In the genomic region with DNA sequence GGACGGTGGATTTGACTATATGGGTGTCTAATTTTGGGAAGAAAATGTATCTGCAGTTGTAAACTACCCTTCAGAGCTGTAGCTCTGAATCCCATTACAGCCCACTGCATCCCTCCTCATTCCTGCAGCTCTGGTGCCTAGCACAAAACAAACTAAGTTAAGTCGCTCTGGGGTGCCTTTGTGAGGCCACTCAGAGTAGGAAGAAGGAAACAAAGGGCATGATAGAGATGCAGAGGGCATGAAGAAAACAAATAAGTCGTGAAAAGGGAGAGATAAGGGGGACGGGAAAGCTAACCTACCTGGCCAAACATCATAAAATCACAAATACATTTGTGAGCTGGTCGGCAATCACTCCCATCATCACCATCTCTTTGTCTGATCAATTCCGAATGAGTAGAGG, we compare ENCODE assay signal across 12 mouse cellular contexts. TPM values are rescaled to one million over a fixed set of nuclear protein-coding genes. Genes with fewer than 3 reads are reported as not detected.
A peak's percentile ranks its signal among the peaks of the same experiment; 100 is the strongest.
DNase-seq lines count a peak whose midpoint lies in the region; ATAC-seq lines count a peak whose summit lies in the region.
"Had no signal": no experiment of that assay in that cellular context is flagged by ENCODE, and none has a peak within 500 bp of the region (broad histone marks: within the 10 kb centered on the region; RNA-seq: fewer than 3 reads in every experiment).

No protein-coding gene starts in this region.

- H3K9ac ChIP-seq in kidney, embryonic 14.5 days (ENCODE audit: low read depth, low read length): no peak overlapping the region
- no peak overlapping the region for H3K9ac ChIP-seq in forebrain, embryonic 15.5 days (replicated peaks)
- no peak overlapping the region for H3K9ac ChIP-seq in neural tube, embryonic 15.5 days (replicated peaks)
- H3K9ac ChIP-seq: liver, embryonic 14.5 days had no signal

- H3K27me3 ChIP-seq in kidney, embryonic 14.5 days (ENCODE audit: control insufficient read depth, insufficient read depth, low read length): no peaks in the 10 kb centered on the region
- peaks cover 6% of the 10 kb centered on the region; the same call in 1 of the 2 replicates for H3K27me3 ChIP-seq in forebrain, embryonic 15.5 days
- peaks cover 100% of the 10 kb centered on the region for H3K27me3 ChIP-seq in midbrain, embryonic 10.5 days (ENCODE audit: low read depth, poor library complexity, severe bottlenecking)
- peaks cover 14% of the 10 kb centered on the region for H3K27me3 ChIP-seq in neural tube, embryonic 15.5 days (replicated peaks)

- no peaks in the 10 kb centered on the region for H3K9me3 ChIP-seq in kidney, embryonic 14.5 days (ENCODE audit: control insufficient read depth, low read length)
- no peaks in the 10 kb centered on the region for H3K9me3 ChIP-seq in forebrain, embryonic 15.5 days
- H3K9me3 ChIP-seq in midbrain, embryonic 10.5 days (replicated peaks): no peaks in the 10 kb centered on the region
- H3K9me3 ChIP-seq in neural tube, embryonic 15.5 days (replicated peaks): no peaks in the 10 kb centered on the region

- 0 out of 2 replicates have a peak overlapping the region, but pooled peaks have one; percentile 2 for H3K4me2 ChIP-seq in kidney, embryonic 14.5 days (replicated peaks; ENCODE audit: low read depth, low read length)
- H3K4me2 ChIP-seq in forebrain, embryonic 15.5 days (replicated peaks): peak overlapping the region; percentile 80
- H3K4me2 ChIP-seq in neural tube, embryonic 15.5 days: peak overlapping the region; percentile 75

- peaks cover 9% of the 10 kb centered on the region; the same call in 1 of the 2 replicates for H3K4me1 ChIP-seq in kidney, embryonic 14.5 days (ENCODE audit: control insufficient read depth, insufficient read depth, low read length)
- peaks cover 9% of the 10 kb centered on the region for H3K4me1 ChIP-seq in forebrain, embryonic 15.5 days
- peaks cover 23% of the 10 kb centered on the region for H3K4me1 ChIP-seq in midbrain, embryonic 10.5 days
- peaks cover 12% of the 10 kb centered on the region for H3K4me1 ChIP-seq in neural tube, embryonic 15.5 days

- no peaks in the 10 kb centered on the region for H3K36me3 ChIP-seq in kidney, embryonic 14.5 days (ENCODE audit: control insufficient read depth, insufficient read depth, low read length)
- no peaks in the 10 kb centered on the region for H3K36me3 ChIP-seq in forebrain, embryonic 15.5 days
- H3K36me3 ChIP-seq in midbrain, embryonic 10.5 days: no peaks in the 10 kb centered on the region
- H3K36me3 ChIP-seq in neural tube, embryonic 15.5 days: no peaks in the 10 kb centered on the region

- no peak overlapping the region for H3K27ac ChIP-seq in kidney, embryonic 14.5 days (ENCODE audit: low read depth, low read length)
- H3K27ac ChIP-seq in forebrain, embryonic 15.5 days (replicated peaks): peak overlapping the region; percentile 92
- no peak overlapping the region for H3K27ac ChIP-seq in midbrain, embryonic 10.5 days (replicated peaks)
- peak overlapping the region; percentile 96 for H3K27ac ChIP-seq in neural tube, embryonic 15.5 days (replicated peaks)
- H3K27ac ChIP-seq: liver, embryonic 14.5 days had no signal

- no peak for ATAC-seq in kidney, embryonic 14.5 days (ENCODE audit: low FRiP score, low TSS enrichment)
- ATAC-seq in forebrain, embryonic 15.5 days (replicated peaks): no peak
- ATAC-seq in neural tube, embryonic 15.5 days (ENCODE audit: low FRiP score): no peak
- ATAC-seq in frontal cortex, adult (ENCODE audit: low TSS enrichment): no peak

- no peak overlapping the region for H3K4me3 ChIP-seq in kidney, embryonic 14.5 days (ENCODE audit: low read length)
- peak overlapping the region; percentile 66 for H3K4me3 ChIP-seq in forebrain, embryonic 15.5 days
- no peak overlapping the region for H3K4me3 ChIP-seq in midbrain, embryonic 10.5 days
- peak overlapping the region; percentile 62; the same call in 1 of the 2 replicates for H3K4me3 ChIP-seq in neural tube, embryonic 15.5 days (replicated peaks)

- DNase-seq in kidney, postnatal 25 days: no peak
- DNase-seq in midbrain, embryonic 10.5 days (ENCODE audit: low spot score): peak; percentile 17
- no peak for DNase-seq in frontal cortex, postnatal 14 days (ENCODE audit: low spot score in 2 of 2)
- no peak for DNase-seq in spleen, postnatal 4 days (ENCODE audit: low spot score in 2 of 2)
- DNase-seq: adrenal gland, postnatal 10 days; cerebellum, adult 18-20 months; spleen, adult 18-20 months had no signal

- 30% methylated on average over 6 of the region's 6 CpGs for WGBS in kidney, embryonic 14.5 days
- WGBS in forebrain, embryonic 15.5 days: 16% methylated on average over 6 of the region's 6 CpGs
- WGBS in midbrain, embryonic 10.5 days: 3% methylated on average over 6 of the region's 6 CpGs
- 4% methylated on average over 6 of the region's 6 CpGs for WGBS in neural tube, embryonic 15.5 days

RNA-seq across cellular contexts. Expression of gene Cacna2d1, which starts 1.5 kb away (rescaled TPM):
- polyA plus RNA-seq in kidney, embryonic 14.5 days (2014; fragmentation: Nextera tagmentation; extraction: Ambion mirVana): 18.5 and 24.1 TPM in 2 replicates
- polyA plus RNA-seq in forebrain, embryonic 15.5 days (2015; fragmentation: Nextera tagmentation; extraction: Ambion mirVana): 33.1 and 41.1 TPM in 2 replicates
- polyA plus RNA-seq in midbrain, embryonic 10.5 days (2016; fragmentation: Nextera tagmentation; extraction: Ambion mirVana): 5.9 and 11.6 TPM in 2 replicates
- 30.1 and 32.8 TPM in 2 replicates for polyA plus RNA-seq in neural tube, embryonic 15.5 days (2015; fragmentation: Nextera tagmentation; extraction: Ambion mirVana)

Comparison
In these comparisons a context has a peak if more than half of its experiments do, and no peak if none do; other contexts are left out.
1. H3K27ac ChIP-seq: peak in forebrain, embryonic 15.5 days (single experiment) and neural tube, embryonic 15.5 days (single experiment); none in kidney, embryonic 14.5 days (single experiment) and midbrain, embryonic 10.5 days (single experiment).
2. H3K4me2 ChIP-seq: peak in every context shown above with its lines; median percentile 80 in forebrain, embryonic 15.5 days; 75 in neural tube, embryonic 15.5 days; 2 in kidney, embryonic 14.5 days.
3. H3K4me3 ChIP-seq: peak in forebrain, embryonic 15.5 days (single experiment) and neural tube, embryonic 15.5 days (single experiment); none in kidney, embryonic 14.5 days (single experiment) and midbrain, embryonic 10.5 days (single experiment).